Mouse (Mus musculus) urinary bladder, postnatal 36 days (tissue): ENCODE measurements around the gene Dusp7.

Experiments
- DNase-seq, 2 experiments: peaks; one replicate each; pipeline ENCODE4 v3.0.0; 2022; ENCODE audit warnings: low spot score in 2 of 2, mixed read lengths in 1 of 2

Gene Dusp7

GRCm38 (mm10) chr9:106354810-106355209 lies 13.6 kb upstream of the Dusp7 start:
- DNase-seq: no peak

- no peak for DNase-seq
Measured at GRCm38 (mm10) chr9:106355217-106355974, 13.0 kb upstream of the Dusp7 start.

GRCm38 (mm10) chr9:106355975-106356286 lies 12.5 kb upstream of the Dusp7 start:
- DNase-seq: no peak

GRCm38 (mm10) chr9:106356323-106356844 lies 12.0 kb upstream of the Dusp7 start:
- no peak for DNase-seq

GRCm38 (mm10) chr9:106357167-106357566 lies 11.3 kb upstream of the Dusp7 start:
- no peak for DNase-seq

- DNase-seq: no peak
Measured at GRCm38 (mm10) chr9:106359297-106359696, 9.1 kb upstream of the Dusp7 start.

- no peak for DNase-seq
Measured at GRCm38 (mm10) chr9:106361140-106361539, 7.3 kb upstream of the Dusp7 start.

- DNase-seq: no peak
Measured at GRCm38 (mm10) chr9:106365333-106365732, 3.1 kb upstream of the Dusp7 start.

GRCm38 (mm10) chr9:106366188-106366587 lies 2.2 kb upstream of the Dusp7 start:
- DNase-seq: no peak

- no peak for DNase-seq
Measured at GRCm38 (mm10) chr9:106367001-106367400, 1.4 kb upstream of the Dusp7 start.

GRCm38 (mm10) chr9:106367592-106368111 lies 780 bp upstream of the Dusp7 start:
- peak; percentile 98 to 99 for DNase-seq

GRCm38 (mm10) chr9:106368831-106369501 lies 534 bp downstream of the Dusp7 start:
- peak; percentile 33 to 42 for DNase-seq

- DNase-seq: no peak
Measured at GRCm38 (mm10) chr9:106369801-106370485, 1.5 kb downstream of the Dusp7 start.

- peak; percentile 68 to 81 for DNase-seq
Measured at GRCm38 (mm10) chr9:106370620-106371383, 2.4 kb downstream of the Dusp7 start.

GRCm38 (mm10) chr9:106371384-106371671 lies 2.9 kb downstream of the Dusp7 start:
- no peak for DNase-seq

- peak; percentile 55 to 84 for DNase-seq
Measured at GRCm38 (mm10) chr9:106371776-106372175, 3.3 kb downstream of the Dusp7 start.

- DNase-seq: no peak
Measured at GRCm38 (mm10) chr9:106372431-106373412, 4.3 kb downstream of the Dusp7 start.

GRCm38 (mm10) chr9:106373973-106374372 lies 5.5 kb downstream of the Dusp7 start:
- DNase-seq: no peak

- DNase-seq: no peak
Measured at GRCm38 (mm10) chr9:106377247-106377646, 8.8 kb downstream of the Dusp7 start.

GRCm38 (mm10) chr9:106378045-106378444 lies 9.6 kb downstream of the Dusp7 start:
- no peak for DNase-seq

GRCm38 (mm10) chr9:106378753-106379152 lies 10.3 kb downstream of the Dusp7 start:
- no peak for DNase-seq
